Mouse (Mus musculus) testis, adult 10 weeks (tissue): Measurements from ENCODE around the gene Stard3. TPM values are rescaled to one million over a fixed set of nuclear protein-coding genes. Genes with fewer than 3 reads are reported as not detected.

Experiments used
- polyA plus RNA-seq: library from polyadenylated mRNA; stranded (reverse); fragments of 350-450 nt; fragmentation: Illumina TruSeq; extraction: RNeasy Lipid Tissue Mini Kit (QIAGEN cat#74804); gene quantifications from one replicate; pipeline ENCODE4 v1.2.3, GENCODE M21; 2014; ENCODE audit warnings: low read depth, low replicate concordance

The Stard3 gene
- polyA plus RNA-seq, result 0.36 TPM

GRCm38 (mm10) chr11:98358161-98359083 lies at the start of gene Stard3:
Gene Stard3, plus strand, starts transcription at chr11:98358368.

GRCm38 (mm10) chr11:98329081-98329959 lies 28.8 kb upstream of the Stard3 start, which contains the start of gene Neurod2:
Gene Neurod2, minus strand, starts transcription at chr11:98329648.

GRCm38 (mm10) chr11:98348083-98348961 lies 9.8 kb upstream of the Stard3 start, which contains the start of gene Ppp1r1b:
Gene Ppp1r1b, plus strand, starts transcription at chr11:98348404.

GRCm38 (mm10) chr11:98383261-98384030 lies 25.3 kb downstream of the Stard3 start, which contains the start of gene Tcap:
Gene Tcap, plus strand, starts transcription at chr11:98383811.

GRCm38 (mm10) chr11:98385638-98386585 lies 27.7 kb downstream of the Stard3 start, which contains the start of gene Pnmt:
Gene Pnmt, plus strand, starts transcription at chr11:98386450.

GRCm38 (mm10) chr11:98400161-98400726 lies 42.1 kb downstream of the Stard3 start, which contains the start of gene Pgap3:
Gene Pgap3, minus strand, starts transcription at chr11:98400490.

GRCm38 (mm10) chr11:98412273-98412796 lies 54.2 kb downstream of the Stard3 start, which contains the start of gene Erbb2:
Gene Erbb2, plus strand, starts transcription at chr11:98412470.

Other genes with a start within 250 kb of the Stard3 start
- 14.0 TPM for gene Fbxl20, start 208.0 kb upstream of the Stard3 start, polyA plus RNA-seq
- 134 TPM for gene Med1, start 165.1 kb upstream of the Stard3 start, polyA plus RNA-seq
- gene Cdk12, start 155.3 kb upstream of the Stard3 start, polyA plus RNA-seq, result 39.0 TPM
- gene Neurod2, start 28.7 kb upstream of the Stard3 start, polyA plus RNA-seq, result not detected
- gene Ppp1r1b, start 10.0 kb upstream of the Stard3 start, polyA plus RNA-seq, result 0.18 TPM
- gene Tcap, start 25.4 kb downstream of the Stard3 start, polyA plus RNA-seq, result not detected
- not detected for gene Pnmt, start 28.1 kb downstream of the Stard3 start, polyA plus RNA-seq
- gene Pgap3, start 42.1 kb downstream of the Stard3 start, polyA plus RNA-seq, result 0.20 TPM
- 0.07 TPM for gene Erbb2, start 54.1 kb downstream of the Stard3 start, polyA plus RNA-seq
- 40.6 TPM for gene Mien1, start 80.6 kb downstream of the Stard3 start, polyA plus RNA-seq
- 0.24 TPM for gene Grb7, start 88.0 kb downstream of the Stard3 start, polyA plus RNA-seq
- 0.18 TPM for gene Ikzf3, start 187.7 kb downstream of the Stard3 start, polyA plus RNA-seq
- gene Zpbp2, start 192.7 kb downstream of the Stard3 start, polyA plus RNA-seq, result 608 TPM
- 10.1 TPM for gene Ormdl3, start 229.0 kb downstream of the Stard3 start, polyA plus RNA-seq
- not detected for gene Lrrc3c, start 239.9 kb downstream of the Stard3 start, polyA plus RNA-seq